Mouse (Mus musculus) embryonic fibroblast, embryonic 13.5 days (primary cell): Measurements from ENCODE around the gene Smc2.

Source experiments
- CTCF ChIP-seq: IDR thresholded peaks from 2 replicates; pipeline ENCODE4 v1.5.1; 2011; ENCODE audit warnings: mild to moderate bottlenecking, control low read depth, low read length, moderate library complexity, borderline replicate concordance; ENCODE audit not compliant: insufficient read depth
- POLR2A ChIP-seq: IDR thresholded peaks from 2 replicates; pipeline ENCODE4 v1.6.1; 2011; ENCODE audit warnings: low read depth, mild to moderate bottlenecking, control low read depth, low read length, moderate library complexity

- no peak for TF ChIP-seq POLR2A
- no peak for TF ChIP-seq CTCF
These were observed 34.4 kb downstream of the Smc2 start for GRCm38 (mm10) chr4:52473431-52473830.
